Mouse (Mus musculus) midbrain, embryonic 12.5 days (tissue): Measurements from ENCODE around the gene 4931409K22Rik. TPM values are rescaled to one million over a fixed set of nuclear protein-coding genes. Genes with fewer than 3 reads are reported as not detected.
A peak's percentile ranks its signal among the peaks of the same experiment; 100 is the strongest.

Experiments
- ATAC-seq: fragments of 200-750 bp; cut with Nextera tagmentation; 2 replicates; pipeline ENCODE4 v1.8.0; 2017; ENCODE audit warnings: low read depth, moderate TSS enrichment, moderate library complexity; ENCODE audit not compliant: low FRiP score
- H3K27ac ChIP-seq: fragments of 300-500 bp; sonication (generic); replicated peaks from 2 replicates; pipeline ENCODE4 v1.5.1; 2016; ENCODE audit warnings: mild to moderate bottlenecking
- H3K27me3 ChIP-seq: fragments of 300-500 bp; sonication (generic); 2 replicates; pipeline ENCODE4 v1.6.1; 2016; ENCODE audit warnings: mild to moderate bottlenecking
- H3K36me3 ChIP-seq: fragments of 300-500 bp; sonication (generic); 2 replicates; pipeline ENCODE4 v1.6.1; 2016
- H3K4me1 ChIP-seq: fragments of 300-500 bp; sonication (generic); 2 replicates; pipeline ENCODE4 v1.6.1; 2016
- H3K4me2 ChIP-seq: fragments of 300-500 bp; sonication (generic); replicated peaks from 2 replicates; pipeline ENCODE4 v1.6.1; 2016; ENCODE audit warnings: mild to moderate bottlenecking, moderate library complexity
- H3K4me3 ChIP-seq: fragments of 300-500 bp; sonication (generic); 2 replicates; pipeline ENCODE4 v1.5.1; 2016; ENCODE audit warnings: mild to moderate bottlenecking
- H3K9ac ChIP-seq: fragments of 300-500 bp; sonication (generic); replicated peaks from 2 replicates; pipeline ENCODE4 v1.6.1; 2016; ENCODE audit warnings: mild to moderate bottlenecking, moderate library complexity
- H3K9me3 ChIP-seq: fragments of 300-500 bp; sonication (generic); 2 replicates; pipeline ENCODE4 v1.6.1; 2016; ENCODE audit warnings: mild to moderate bottlenecking
- WGBS: fragments of 180-500 bp; shearing (Covaris S2); methylation state at CpG from one replicate; pipeline ENCODE4 v1.1.7; 2016; 5-methylcytosine and 5-hydroxymethylcytosine counted together
- polyA plus RNA-seq: library from polyadenylated mRNA; unstranded; fragments of >200 nt; fragmentation: Nextera tagmentation; extraction: Ambion mirVana; gene quantifications from 2 replicates; pipeline ENCODE4 v1.2.1, GENCODE M21; 2016

4931409K22Rik gene
- polyA plus RNA-seq: 0.06 and 0.09 TPM in 2 replicates

GRCm38 (mm10) chr5:24556709-24557108, at the start of gene 4931409K22Rik:
TSS of gene 4931409K22Rik (minus strand) at chr5:24556809.
- no peaks in the 10 kb centered on the region for H3K9me3 ChIP-seq

GRCm38 (mm10) chr5:24605980-24606665, 49.5 kb upstream of the 4931409K22Rik start:
- Histone ChIP-seq H3K4me1 (peaks cover 52% of the 10 kb centered on the region), H3K9ac (peak overlapping the region; percentile 86), H3K36me3 (no peaks in the 10 kb centered on the region), H3K27me3 (no peaks in the 10 kb centered on the region), H3K9me3 (no peaks in the 10 kb centered on the region), H3K4me2 (peak overlapping the region; percentile 72), H3K27ac (peak overlapping the region; percentile 99), H3K4me3 (peak overlapping the region; percentile 53)
- WGBS: 9% methylated on average over 14 of the region's 14 CpGs
- ATAC-seq: no peak

More at GRCm38 (mm10) chr5:24556709-24557108, at the start of gene 4931409K22Rik:
- ATAC-seq: no peak
- H3K9ac ChIP-seq: no peak within 1 kb of the TSS
- no peak within 1 kb of the TSS for H3K4me2 ChIP-seq
- 80% methylated on average over 2 of the region's 2 CpGs for WGBS
- no peaks in the 10 kb centered on the region for H3K36me3 ChIP-seq
- H3K27ac ChIP-seq: no peak within 1 kb of the TSS
- H3K27me3 ChIP-seq: no peaks in the 10 kb centered on the region; the same call in 1 of the 2 replicates
- no peak within 1 kb of the TSS for H3K4me3 ChIP-seq
- peaks cover 2% of the 10 kb centered on the region; the same call in 1 of the 2 replicates for H3K4me1 ChIP-seq

GRCm38 (mm10) chr5:24605321-24605979, 48.8 kb upstream of the 4931409K22Rik start:
- no peak for ATAC-seq
- H3K9me3 ChIP-seq: no peaks in the 10 kb centered on the region
- peak overlapping the region; percentile 72 for H3K4me2 ChIP-seq
- H3K4me3 ChIP-seq: peak overlapping the region; percentile 53
- peaks cover 59% of the 10 kb centered on the region for H3K4me1 ChIP-seq
- WGBS: 11% methylated on average over 6 of the region's 6 CpGs
- H3K36me3 ChIP-seq: no peaks in the 10 kb centered on the region
- H3K9ac ChIP-seq: peak overlapping the region; percentile 86
- peak overlapping the region; percentile 99 for H3K27ac ChIP-seq
- 0 out of 2 replicates have a peak, but pooled peaks cover 4% of the 10 kb centered on the region for H3K27me3 ChIP-seq

- peak; percentile 82 for ATAC-seq
- H3K9me3 ChIP-seq: no peaks in the 10 kb centered on the region
- peak overlapping the region; percentile 53 for H3K4me3 ChIP-seq
- 0 out of 2 replicates have a peak, but pooled peaks cover 4% of the 10 kb centered on the region for H3K27me3 ChIP-seq
- under 1% methylated on average over 46 of the region's 46 CpGs for WGBS
- H3K9ac ChIP-seq: peak overlapping the region; percentile 86
- peaks cover 64% of the 10 kb centered on the region for H3K4me1 ChIP-seq
- peak overlapping the region; percentile 99 for H3K27ac ChIP-seq
- peak overlapping the region; percentile 72 for H3K4me2 ChIP-seq
- H3K36me3 ChIP-seq: no peaks in the 10 kb centered on the region
Measured at GRCm38 (mm10) chr5:24604656-24605100, 48.1 kb upstream of the 4931409K22Rik start.

GRCm38 (mm10) chr5:24604080-24604655, 47.6 kb upstream of the 4931409K22Rik start:
- Histone ChIP-seq H3K27me3 (0 out of 2 replicates have a peak, but pooled peaks cover 4% of the 10 kb centered on the region), H3K36me3 (no peaks in the 10 kb centered on the region), H3K27ac (peak overlapping the region; percentile 99), H3K9ac (peak overlapping the region; percentile 86), H3K4me2 (peak overlapping the region; percentile 72), H3K4me1 (peaks cover 69% of the 10 kb centered on the region), H3K4me3 (peak overlapping the region; percentile 53), H3K9me3 (no peaks in the 10 kb centered on the region)
- WGBS: 14% methylated on average over 12 of the region's 12 CpGs
- no peak for ATAC-seq

GRCm38 (mm10) chr5:24603431-24604010, 46.9 kb upstream of the 4931409K22Rik start:
- H3K36me3 ChIP-seq: no peaks in the 10 kb centered on the region
- peak overlapping the region; percentile 72 for H3K4me2 ChIP-seq
- H3K9me3 ChIP-seq: no peaks in the 10 kb centered on the region
- H3K4me3 ChIP-seq: peak overlapping the region; percentile 64; the same call in 1 of the 2 replicates
- peaks cover 74% of the 10 kb centered on the region for H3K4me1 ChIP-seq
- ATAC-seq: no peak
- H3K27ac ChIP-seq: peak overlapping the region; percentile 99
- 0 out of 2 replicates have a peak, but pooled peaks cover 4% of the 10 kb centered on the region for H3K27me3 ChIP-seq
- H3K9ac ChIP-seq: peak overlapping the region; percentile 86
- WGBS: 52% methylated on average over 8 of the region's 8 CpGs

- Histone ChIP-seq H3K4me2 (peak overlapping the region; percentile 72), H3K9me3 (no peaks in the 10 kb centered on the region), H3K9ac (peak overlapping the region; percentile 86), H3K4me1 (peaks cover 80% of the 10 kb centered on the region), H3K36me3 (no peaks in the 10 kb centered on the region), H3K27me3 (0 out of 2 replicates have a peak, but pooled peaks cover 4% of the 10 kb centered on the region), H3K4me3 (peak overlapping the region; percentile 64), H3K27ac (peak overlapping the region; percentile 99)
- peak; percentile 20 for ATAC-seq
- under 1% methylated on average over 16 of the region's 16 CpGs for WGBS
Measured at GRCm38 (mm10) chr5:24602751-24603343, 46.2 kb upstream of the 4931409K22Rik start.

- Histone ChIP-seq H3K27me3 (0 out of 2 replicates have a peak, but pooled peaks cover 4% of the 10 kb centered on the region), H3K4me3 (peak overlapping the region; percentile 64), H3K27ac (peak overlapping the region; percentile 99), H3K36me3 (no peaks in the 10 kb centered on the region), H3K9me3 (no peaks in the 10 kb centered on the region), H3K4me2 (peak overlapping the region; percentile 72), H3K4me1 (peaks cover 83% of the 10 kb centered on the region), H3K9ac (peak overlapping the region; percentile 86)
- peak; percentile 29 for ATAC-seq
- WGBS: under 1% methylated on average over 73 of the region's 73 CpGs
Measured at GRCm38 (mm10) chr5:24601911-24602750, 45.5 kb upstream of the 4931409K22Rik start.

GRCm38 (mm10) chr5:24601071-24601835, 44.6 kb upstream of the 4931409K22Rik start:
- peak overlapping the region; percentile 64 for H3K4me3 ChIP-seq
- H3K4me2 ChIP-seq: peak overlapping the region; percentile 72
- 0 out of 2 replicates have a peak, but pooled peaks cover 4% of the 10 kb centered on the region for H3K27me3 ChIP-seq
- H3K27ac ChIP-seq: peak overlapping the region; percentile 99
- no peaks in the 10 kb centered on the region for H3K36me3 ChIP-seq
- peaks cover 83% of the 10 kb centered on the region for H3K4me1 ChIP-seq
- no peaks in the 10 kb centered on the region for H3K9me3 ChIP-seq
- ATAC-seq: no peak
- H3K9ac ChIP-seq: peak overlapping the region; percentile 86
- WGBS: under 1% methylated on average over 33 of the region's 33 CpGs

GRCm38 (mm10) chr5:24600236-24600635, 43.6 kb upstream of the 4931409K22Rik start:
- 53% methylated on average over 2 of the region's 2 CpGs for WGBS
- H3K9ac ChIP-seq: peak overlapping the region; percentile 86; the same call in 1 of the 2 replicates
- peak overlapping the region; percentile 72 for H3K4me2 ChIP-seq
- H3K4me1 ChIP-seq: peaks cover 83% of the 10 kb centered on the region
- H3K27me3 ChIP-seq: 0 out of 2 replicates have a peak, but pooled peaks cover 4% of the 10 kb centered on the region
- H3K4me3 ChIP-seq: peak overlapping the region; percentile 64
- H3K27ac ChIP-seq: no peak overlapping the region
- H3K9me3 ChIP-seq: no peaks in the 10 kb centered on the region
- ATAC-seq: no peak
- peaks cover 5% of the 10 kb centered on the region for H3K36me3 ChIP-seq
